Mouse (Mus musculus) C3H10T1/2 (cell line): ENCODE results near the gene Cdh7. TPM values are rescaled to one million over a fixed set of nuclear protein-coding genes. Genes with fewer than 3 reads are reported as not detected.

Experiments used
- polyA plus RNA-seq, 2 experiments: library from polyadenylated mRNA; unstranded; fragments of >200 nt; fragmentation: generic; extraction: Trizol; gene quantifications; one replicate each; pipeline ENCODE4 v1.2.1; 2012; ENCODE audit warnings: missing spikeins in 2 of 2

Gene Cdh7
- polyA plus RNA-seq: not detected

DNA sequence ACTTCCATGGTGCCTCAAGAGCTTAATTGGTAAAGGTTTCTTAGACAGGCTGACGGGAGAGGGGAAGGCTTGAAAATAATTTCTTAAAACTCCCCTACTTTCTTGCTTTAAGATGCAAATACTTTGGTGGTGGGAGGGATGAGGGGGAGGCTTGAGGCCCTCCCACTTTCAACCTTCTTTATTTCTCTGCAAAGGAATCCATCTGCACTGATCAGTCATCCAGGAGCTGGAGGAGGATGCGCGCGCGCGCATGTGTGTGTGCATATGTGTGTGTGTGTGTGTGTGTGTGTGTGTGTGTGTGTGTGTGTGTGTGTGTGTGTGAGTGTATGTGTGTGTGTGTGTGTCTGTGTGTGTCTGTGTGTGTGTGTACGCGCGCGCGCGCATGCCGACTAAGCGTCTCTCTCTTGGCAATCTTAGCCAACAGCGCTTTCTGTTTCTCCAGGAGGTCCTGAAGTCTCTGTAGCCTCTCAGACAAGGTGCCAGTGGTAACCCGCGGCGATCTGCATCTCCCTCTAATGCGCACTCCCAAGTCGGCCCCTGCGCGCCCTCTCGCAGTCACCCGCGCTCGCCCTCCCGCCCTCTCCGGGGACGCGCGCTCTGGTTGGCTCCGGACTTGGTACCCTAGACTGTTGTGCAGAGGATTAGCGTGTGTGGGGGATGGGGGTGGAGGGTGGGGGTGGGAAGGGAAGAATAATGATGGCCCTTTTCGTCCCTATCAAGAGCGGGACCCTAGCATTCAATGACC lies at the start of gene Cdh7:
Gene Cdh7 (plus strand): TSS at position 368 of the 745 bp plus-strand sequence.

